Mouse (Mus musculus): Measurements from ENCODE around the gene Slc13a4. TPM values are rescaled to one million over a fixed set of nuclear protein-coding genes. Genes with fewer than 3 reads are reported as not detected.

The Slc13a4 gene
- total RNA-seq, 2 experiments from 2014 or later: 9.2 to 14.8 TPM

DNA sequence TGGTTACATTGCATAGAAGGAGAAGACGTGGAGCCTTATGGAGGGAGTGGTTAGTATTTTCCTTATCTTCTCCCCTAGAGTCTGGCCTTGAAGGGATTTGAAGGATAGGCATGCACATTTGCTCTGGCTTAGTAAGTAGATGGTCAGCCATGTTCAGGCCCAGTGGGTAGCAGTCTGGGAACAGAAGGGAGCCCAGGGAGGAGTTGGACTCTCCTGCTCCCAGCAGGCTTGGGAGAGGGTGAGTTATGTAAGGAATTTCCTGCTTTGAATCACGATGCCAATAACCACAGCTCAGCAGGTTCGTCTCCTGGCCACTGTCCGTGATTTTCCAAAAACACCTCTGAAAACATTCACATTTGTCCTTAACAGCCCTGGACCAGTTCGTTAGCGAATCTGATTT lies 22.9 kb upstream of the Slc13a4 start:
- TF ChIP-seq CTCF (IDR thresholded peaks at IDR 0.05): no peak
- Histone ChIP-seq H3K4me3 (no peak overlapping the region), H3K27ac (no peak overlapping the region)
- intact Hi-C loops (cut with DNase I): no loop called here
- no peak for DNase-seq (ENCODE audit: extremely low spot score in 1 of 2, low spot score in 2 of 2)

DNA sequence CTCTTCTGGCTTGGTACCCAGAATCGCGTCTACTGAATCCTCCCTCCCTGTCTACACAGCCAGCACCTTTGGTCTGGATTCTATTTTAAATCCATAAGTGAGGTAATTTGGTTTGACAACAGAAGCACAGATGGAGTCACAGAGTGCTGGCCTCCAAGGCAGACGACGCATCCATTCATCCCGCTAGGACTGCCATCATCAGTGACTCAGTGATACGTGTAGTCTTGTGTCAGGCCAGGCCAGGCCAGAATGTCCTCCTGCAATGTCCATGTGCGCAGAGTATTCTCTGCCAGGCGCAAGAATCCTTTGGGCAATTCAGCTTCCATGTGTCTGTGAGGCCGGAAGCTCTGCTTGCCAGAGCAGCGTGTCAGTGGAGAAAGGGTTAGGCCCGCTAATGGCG lies 22.0 kb upstream of the Slc13a4 start:
- intact Hi-C loops (cut with DNase I): no loop called here
- no peak overlapping the region for H3K27ac ChIP-seq
- no peak for DNase-seq (ENCODE audit: extremely low spot score in 1 of 2, low spot score in 2 of 2)
- TF ChIP-seq CTCF (IDR thresholded peaks at IDR 0.05): no peak
- H3K4me3 ChIP-seq: no peak overlapping the region

DNA sequence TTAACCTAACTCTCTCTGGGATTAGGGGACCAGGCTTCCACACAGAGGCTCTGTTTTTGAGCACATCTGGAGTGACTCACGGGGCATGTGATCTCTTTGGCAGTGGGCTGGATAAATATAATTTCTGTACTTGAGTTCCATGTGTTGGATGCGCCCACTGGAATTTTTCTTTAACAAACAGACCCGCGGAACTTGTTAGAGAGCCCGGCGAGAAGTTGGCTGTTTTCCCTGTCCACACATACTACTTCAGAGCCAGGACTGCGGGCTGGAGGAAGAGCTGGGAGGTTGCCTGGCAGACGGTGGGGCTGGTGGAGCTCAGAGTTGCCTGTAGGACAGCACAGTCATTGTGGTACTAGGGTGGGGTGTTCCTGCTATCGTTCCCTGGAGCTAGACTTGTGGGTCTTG lies 18.2 kb upstream of the Slc13a4 start, which contains the start of gene Fam180a:
Gene Fam180a, minus strand, starts transcription at position 31 of the 405 bp plus-strand sequence.
- no peak for TF ChIP-seq CTCF (IDR thresholded peaks at IDR 0.05)
- peak; percentile 15 to 31 for DNase-seq (ENCODE audit: extremely low spot score in 1 of 2, low spot score in 2 of 2)
- intact Hi-C loops (cut with DNase I): no loop called here
- Histone ChIP-seq H3K27ac (no peak within 1 kb of the TSS), H3K4me3 (no peak within 1 kb of the TSS)

DNA sequence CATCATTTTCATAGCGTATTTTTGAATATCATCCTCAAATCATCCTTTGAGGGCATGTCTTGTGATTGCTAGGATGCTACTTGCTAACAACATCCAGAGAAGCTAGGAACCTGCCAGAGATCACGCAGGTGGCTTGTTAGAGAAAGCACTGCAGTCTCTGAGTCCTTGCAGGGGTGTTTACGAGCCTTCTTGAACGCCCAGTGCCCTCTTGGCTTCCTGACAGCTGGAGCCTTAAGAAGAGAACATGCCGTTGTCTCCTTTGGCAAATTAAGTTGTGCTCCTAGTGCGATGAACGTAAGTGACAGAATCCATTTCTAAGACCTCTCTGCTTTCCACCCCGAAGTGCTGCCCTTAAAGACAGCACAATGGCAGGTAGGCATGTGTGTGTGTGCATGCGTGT lies 16.4 kb upstream of the Slc13a4 start:
- TF ChIP-seq CTCF (IDR thresholded peaks at IDR 0.05): no peak
- Histone ChIP-seq H3K4me3 (no peak overlapping the region), H3K27ac (no peak overlapping the region)
- intact Hi-C loops (cut with DNase I): no loop called here
- no peak for DNase-seq (ENCODE audit: extremely low spot score in 1 of 2, low spot score in 2 of 2)

DNA sequence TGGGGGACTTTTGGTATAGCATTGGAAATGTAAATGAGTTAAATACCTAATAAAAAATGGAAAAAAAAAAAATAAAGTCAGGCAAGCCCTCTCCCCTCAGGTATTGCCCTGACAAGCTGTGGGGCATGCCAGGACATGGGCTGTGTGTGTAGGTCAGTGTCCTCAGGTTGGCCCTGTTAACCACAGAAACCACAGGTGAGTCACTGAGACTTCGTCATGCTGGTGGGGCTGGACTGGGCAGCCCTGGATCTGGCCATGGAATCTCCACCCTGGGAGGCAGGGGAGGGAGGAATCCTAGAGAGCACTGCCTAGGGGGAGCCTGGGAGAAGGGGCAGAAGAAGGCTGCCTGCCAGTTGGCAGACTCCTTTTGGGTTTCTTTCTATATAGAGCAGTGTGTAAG lies 15.1 kb upstream of the Slc13a4 start:
- TF ChIP-seq CTCF (IDR thresholded peaks at IDR 0.05): no peak
- intact Hi-C loops (cut with DNase I): no loop called here
- no peak for DNase-seq (ENCODE audit: extremely low spot score in 1 of 2, low spot score in 2 of 2)
- Histone ChIP-seq H3K27ac (no peak overlapping the region), H3K4me3 (no peak overlapping the region)

DNA sequence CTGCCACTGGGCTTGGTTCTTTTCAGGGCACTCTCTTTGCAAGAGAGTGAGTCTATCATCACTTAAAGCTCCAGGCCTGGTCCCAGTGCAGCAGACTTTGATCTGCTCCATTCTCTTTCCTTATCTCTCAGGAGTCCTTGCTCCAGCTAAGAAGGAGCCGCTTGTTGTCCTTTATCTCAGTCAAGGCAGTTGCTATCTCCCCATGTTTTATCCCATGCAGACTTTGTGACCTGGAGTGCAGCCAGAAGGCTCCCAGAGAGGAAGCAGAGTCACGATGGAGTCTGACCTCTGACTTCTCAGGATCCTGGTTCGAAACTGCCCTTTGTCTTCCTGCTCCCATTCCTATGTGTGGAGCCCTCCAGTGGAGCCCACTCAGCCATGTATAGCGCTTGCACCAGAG lies 13.2 kb upstream of the Slc13a4 start:
- H3K4me3 ChIP-seq: no peak overlapping the region
- TF ChIP-seq CTCF (IDR thresholded peaks at IDR 0.05): no peak
- no peak overlapping the region for H3K27ac ChIP-seq
- intact Hi-C loops (cut with DNase I): no loop called here
- DNase-seq (ENCODE audit: extremely low spot score in 1 of 2, low spot score in 2 of 2): no peak

DNA sequence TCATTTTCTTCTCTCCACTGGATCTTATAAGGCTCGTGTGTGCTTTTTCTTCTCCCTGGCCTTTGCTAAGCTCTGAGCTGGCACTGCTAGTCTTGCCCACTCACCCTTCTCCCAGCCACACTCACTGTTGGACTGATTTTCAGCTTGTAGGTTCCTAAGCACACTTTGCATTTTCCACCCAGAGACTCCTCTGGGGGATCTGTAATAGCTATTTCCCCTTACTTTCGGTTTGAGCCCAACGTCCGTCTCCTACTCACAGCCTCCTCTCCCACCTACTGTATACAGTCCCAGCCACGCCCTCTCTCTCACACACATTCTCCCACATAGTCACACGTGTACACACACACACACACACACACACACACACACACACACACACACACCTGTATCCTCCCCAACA lies 11.9 kb upstream of the Slc13a4 start:
- Histone ChIP-seq H3K4me3 (no peak overlapping the region), H3K27ac (no peak overlapping the region)
- intact Hi-C loops (cut with DNase I): no loop called here
- no peak for DNase-seq (ENCODE audit: extremely low spot score in 1 of 2, low spot score in 2 of 2)
- TF ChIP-seq CTCF (IDR thresholded peaks at IDR 0.05): no peak

DNA sequence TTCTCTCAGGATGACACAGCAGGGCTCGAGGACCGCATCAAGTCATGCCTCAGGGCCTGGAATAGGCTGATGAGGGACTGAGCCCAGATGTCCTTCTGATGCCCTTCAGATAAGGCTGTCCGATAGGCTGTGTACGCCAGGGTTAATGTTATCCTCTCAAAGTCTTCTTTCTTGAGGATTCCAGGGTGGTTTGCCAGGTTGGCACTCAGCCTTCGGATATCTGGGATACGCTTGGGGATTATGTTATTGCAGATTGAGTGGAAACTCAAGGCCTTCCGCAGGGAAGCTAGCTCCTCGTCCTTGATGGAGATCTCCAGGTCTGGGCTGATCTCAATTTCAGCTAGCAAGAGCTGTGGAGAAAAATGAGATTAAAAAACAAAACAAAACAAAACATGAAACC lies 5.6 kb upstream of the Slc13a4 start:
- intact Hi-C loops (cut with DNase I): no loop called here
- no peak for DNase-seq (ENCODE audit: extremely low spot score in 1 of 2, low spot score in 2 of 2)
- H3K4me3 ChIP-seq: no peak overlapping the region
- TF ChIP-seq CTCF (IDR thresholded peaks at IDR 0.05): no peak
- H3K27ac ChIP-seq: no peak overlapping the region

DNA sequence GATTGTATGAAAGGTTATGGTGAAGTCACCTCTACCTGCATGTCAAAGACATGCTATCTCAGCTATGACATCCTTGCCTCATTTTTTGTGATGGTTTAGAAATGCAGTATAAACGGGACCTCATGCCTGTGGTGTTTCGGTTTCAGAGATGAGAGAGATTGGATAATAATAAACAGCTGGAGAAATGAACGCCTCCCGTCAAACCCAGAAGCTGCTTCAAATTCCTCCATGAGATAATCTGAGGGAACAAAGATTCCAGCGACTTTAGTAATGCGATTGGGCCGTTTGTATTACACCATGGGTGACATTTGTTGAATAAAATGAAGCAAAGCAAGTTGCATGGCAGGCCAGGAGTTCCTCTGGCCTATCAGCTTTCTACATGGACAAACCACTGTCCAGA lies 1.5 kb upstream of the Slc13a4 start:
- Histone ChIP-seq H3K27ac (no peak overlapping the region), H3K4me3 (no peak overlapping the region)
- no peak for DNase-seq (ENCODE audit: extremely low spot score in 1 of 2, low spot score in 2 of 2)
- intact Hi-C loops (cut with DNase I): no loop called here
- TF ChIP-seq CTCF (IDR thresholded peaks at IDR 0.05): no peak

DNA sequence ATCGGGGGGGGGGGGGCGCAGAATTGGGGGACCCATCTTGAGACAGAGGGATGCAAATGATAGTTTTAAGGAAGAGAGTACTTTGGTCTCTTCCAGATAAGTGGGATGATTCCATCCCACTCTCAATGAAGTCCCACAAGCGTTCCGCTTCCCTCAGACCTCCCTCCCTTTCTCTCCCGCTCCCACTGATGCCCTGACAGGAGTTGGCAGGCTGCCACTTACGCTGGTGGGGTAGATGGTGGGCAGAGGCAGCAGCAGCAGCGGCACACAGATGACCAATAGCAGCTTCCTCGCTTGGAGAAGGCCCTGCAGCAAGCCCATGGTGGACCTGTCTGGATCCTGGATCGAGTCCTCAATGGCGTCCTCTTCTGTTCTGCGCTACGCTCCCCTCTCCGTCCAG lies 795 bp downstream of the Slc13a4 start:
- no peak for DNase-seq (ENCODE audit: extremely low spot score in 1 of 2, low spot score in 2 of 2)
- no peak overlapping the region for H3K4me3 ChIP-seq
- intact Hi-C loops (cut with DNase I): no loop called here
- TF ChIP-seq CTCF (IDR thresholded peaks at IDR 0.05): no peak
- H3K27ac ChIP-seq: no peak overlapping the region

DNA sequence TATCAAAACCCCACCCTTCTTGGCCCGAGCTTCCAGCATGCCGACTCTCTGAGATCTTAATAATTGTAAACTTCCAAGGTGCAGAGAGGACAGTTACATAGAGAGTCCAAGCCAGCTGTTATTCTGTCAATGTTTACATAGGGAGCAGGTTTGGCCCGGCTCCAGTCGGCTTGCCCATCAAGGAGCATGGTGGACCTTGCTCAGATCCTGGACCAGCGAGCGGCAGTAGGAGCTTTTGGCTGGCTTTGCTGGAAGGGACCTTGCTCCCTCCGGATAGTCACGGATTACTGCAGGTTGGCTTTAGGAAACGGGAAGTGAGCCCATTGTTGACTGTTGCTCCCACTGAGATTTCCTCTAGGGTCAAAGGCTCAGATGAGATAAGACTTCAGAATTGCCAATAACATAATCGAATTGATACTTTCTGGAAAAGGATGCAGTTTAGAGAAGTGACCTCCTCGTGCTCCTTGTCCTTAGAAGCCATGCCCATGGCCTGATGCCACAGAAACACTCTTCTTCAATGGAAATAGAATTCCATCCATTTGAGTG lies 4.5 kb downstream of the Slc13a4 start:
- no peak for DNase-seq (ENCODE audit: extremely low spot score in 1 of 2, low spot score in 2 of 2)
- no peak for TF ChIP-seq CTCF (IDR thresholded peaks at IDR 0.05)
- H3K27ac ChIP-seq: no peak overlapping the region
- no peak overlapping the region for H3K4me3 ChIP-seq
- intact Hi-C loops (cut with DNase I): no loop called here

DNA sequence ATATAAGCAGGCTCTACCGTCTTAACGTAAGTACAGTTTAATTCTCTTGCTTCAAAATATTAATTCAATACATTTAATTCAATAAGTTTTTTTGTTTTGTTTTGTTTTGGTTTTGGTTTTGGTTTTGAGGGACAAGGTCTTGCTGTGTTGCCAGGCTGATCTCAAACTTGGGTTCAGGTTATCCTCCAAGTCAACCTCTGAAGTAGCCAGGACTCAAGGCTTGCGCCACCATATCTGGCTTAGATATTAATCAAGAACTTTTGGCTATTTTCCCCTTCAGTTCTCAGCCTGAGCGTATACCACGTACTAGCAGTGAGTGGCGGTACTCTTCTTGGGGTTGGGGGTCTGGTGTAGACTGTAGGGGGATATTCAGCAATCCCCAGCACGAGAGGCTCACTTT lies 5.3 kb downstream of the Slc13a4 start:
- no peak overlapping the region for H3K27ac ChIP-seq
- DNase-seq (ENCODE audit: extremely low spot score in 1 of 2, low spot score in 2 of 2): no peak
- intact Hi-C loops (cut with DNase I): no loop called here
- TF ChIP-seq CTCF (IDR thresholded peaks at IDR 0.05): no peak
- no peak overlapping the region for H3K4me3 ChIP-seq

DNA sequence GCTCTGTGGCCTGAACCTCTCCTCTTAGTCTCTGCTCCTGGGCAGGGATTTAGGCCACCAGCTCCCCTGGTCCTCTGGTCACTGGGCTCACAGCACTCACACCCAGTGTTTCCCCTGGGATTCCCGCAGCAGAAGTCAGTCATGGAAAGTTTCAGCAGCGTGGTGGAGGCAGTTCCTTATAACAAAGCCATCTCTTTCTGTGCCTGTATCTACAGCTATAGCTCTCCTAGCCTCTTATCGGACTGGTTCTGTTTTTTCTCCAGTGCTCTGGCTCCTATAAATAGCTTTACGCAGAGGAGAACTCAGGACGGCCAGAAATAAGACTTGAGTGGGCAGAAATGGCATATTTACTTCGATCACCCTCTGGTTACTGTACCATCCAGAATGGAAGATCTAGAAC lies 9.6 kb downstream of the Slc13a4 start:
- no peak overlapping the region for H3K4me3 ChIP-seq
- DNase-seq (ENCODE audit: extremely low spot score in 1 of 2, low spot score in 2 of 2): no peak
- H3K27ac ChIP-seq: 0 out of 2 replicates have a peak overlapping the region, but pooled peaks have one; percentile 6
- TF ChIP-seq CTCF (IDR thresholded peaks at IDR 0.05): no peak
- intact Hi-C loops (cut with DNase I): no loop called here

All from left cerebral cortex, adult 2 months (tissue).